Mouse (Mus musculus): ENCODE data around the gene Rnf130.
"Not testable (repeated sequence)": the region's sequence is repeated elsewhere in the genome, so short reads cannot be mapped to it uniquely, and the experiment has no call there.

Gene Rnf130

DNA sequence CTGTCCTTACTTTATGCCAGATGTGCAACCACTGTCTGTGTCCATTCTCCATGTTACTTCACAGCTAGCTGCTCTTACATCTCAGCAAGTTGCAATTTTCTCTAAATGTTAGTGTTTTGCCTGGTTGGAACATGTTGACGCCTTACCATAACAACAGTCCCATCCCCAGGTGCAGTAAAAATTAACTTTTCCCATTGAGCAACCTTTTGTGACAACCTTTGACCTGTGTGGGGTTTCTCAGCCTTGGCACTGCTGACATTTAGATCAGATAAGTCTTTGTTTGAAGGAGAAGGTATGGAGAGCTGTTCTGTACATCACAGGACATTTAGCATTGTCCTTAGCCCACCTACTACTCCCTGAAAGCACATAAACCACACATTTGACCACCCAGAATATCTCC lies 64.7 kb downstream of the Rnf130 start:
- DNase-seq: no peak

DNA sequence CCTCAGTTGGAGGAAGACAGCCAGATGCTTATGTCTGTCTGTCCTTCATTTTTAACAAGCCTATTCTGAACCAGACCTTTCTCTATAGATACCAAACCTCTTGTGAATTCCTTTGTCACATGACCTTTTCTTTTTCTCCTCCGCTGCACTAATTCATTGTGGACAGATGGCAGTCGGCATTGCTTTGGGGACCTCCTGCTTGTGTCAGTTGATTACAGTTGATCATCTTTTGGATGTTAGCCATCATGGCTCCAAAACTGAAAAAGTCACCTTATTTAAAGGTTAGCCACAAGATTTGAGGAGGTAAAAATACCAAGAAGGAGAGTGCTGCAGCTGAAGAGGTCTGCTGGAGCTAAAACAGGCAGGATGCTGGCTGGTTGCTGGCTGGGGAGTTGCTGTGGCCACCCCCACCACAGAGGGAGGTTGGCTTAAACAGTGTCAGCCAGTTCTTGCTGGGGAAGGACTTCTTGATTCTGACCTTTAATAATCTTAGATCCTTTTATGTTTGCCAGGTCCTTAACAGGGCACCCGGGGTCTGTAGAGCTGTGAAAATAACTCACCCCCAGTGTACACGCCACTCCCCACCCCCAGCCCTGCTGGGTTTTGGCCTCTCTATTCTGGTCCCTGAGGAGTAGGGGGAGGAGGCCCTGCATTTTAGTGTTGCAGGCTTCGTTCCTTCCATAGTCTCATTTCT lies 66.0 kb downstream of the Rnf130 start:
- no peak for DNase-seq

DNA sequence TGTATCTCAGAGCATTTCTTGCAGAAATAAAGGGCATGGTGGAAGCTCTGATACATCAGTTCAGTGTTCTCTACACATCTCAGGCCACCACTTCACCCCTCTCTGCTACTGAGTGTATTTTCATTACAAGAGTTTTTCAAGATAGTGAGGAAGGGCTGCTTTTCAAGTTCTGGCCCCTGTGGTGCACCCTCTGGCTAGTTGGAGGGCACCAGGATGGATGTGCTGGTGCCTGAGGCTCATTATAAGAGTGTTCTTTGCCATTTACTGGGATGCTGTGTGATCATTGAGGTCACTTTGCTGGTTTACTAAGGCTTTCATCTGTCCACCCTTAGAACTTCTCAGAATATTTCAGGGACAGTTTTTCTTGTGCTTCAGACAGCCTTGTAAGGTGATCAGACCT lies 66.5 kb downstream of the Rnf130 start:
- no peak for DNase-seq

DNA sequence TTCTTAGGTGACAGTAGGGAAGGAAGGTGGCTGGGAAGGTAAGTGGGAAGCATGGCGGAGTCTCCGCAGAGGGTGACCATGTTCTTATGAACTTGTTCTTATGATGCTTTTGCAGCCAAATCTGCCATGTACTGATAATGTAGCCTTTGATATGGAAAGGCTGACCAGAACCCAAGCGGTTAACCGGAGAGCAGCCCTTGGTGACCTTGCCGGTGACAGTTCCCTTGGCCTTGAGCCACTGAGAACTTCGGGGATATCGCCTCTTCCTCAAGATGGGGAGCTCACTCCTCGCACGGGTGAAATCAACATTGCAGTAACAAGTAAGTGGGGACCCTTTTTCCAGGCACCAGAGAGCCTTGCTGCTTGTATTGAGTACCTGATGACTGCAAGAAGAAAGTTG lies 70.5 kb downstream of the Rnf130 start:
- DNase-seq: no peak

DNA sequence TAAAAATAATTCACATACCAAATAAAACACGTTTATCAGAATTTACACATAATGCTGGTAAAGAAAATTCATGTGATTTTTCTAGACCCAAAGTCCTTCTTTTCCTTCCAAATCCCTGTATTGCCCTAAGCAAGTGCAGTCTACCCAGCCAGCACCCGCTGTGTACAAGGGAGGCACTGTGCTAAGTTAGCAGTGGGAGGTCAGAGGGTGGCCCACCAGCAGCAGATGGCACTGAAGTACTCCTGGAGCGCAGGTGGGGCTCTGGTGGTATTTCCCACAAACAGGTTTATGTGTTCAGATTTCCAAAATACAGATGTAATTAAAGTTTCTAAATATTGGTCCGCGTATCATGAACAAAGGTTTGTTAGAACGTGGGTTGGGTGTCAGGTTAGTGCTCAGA lies 71.9 kb downstream of the Rnf130 start:
- no peak for DNase-seq

DNA sequence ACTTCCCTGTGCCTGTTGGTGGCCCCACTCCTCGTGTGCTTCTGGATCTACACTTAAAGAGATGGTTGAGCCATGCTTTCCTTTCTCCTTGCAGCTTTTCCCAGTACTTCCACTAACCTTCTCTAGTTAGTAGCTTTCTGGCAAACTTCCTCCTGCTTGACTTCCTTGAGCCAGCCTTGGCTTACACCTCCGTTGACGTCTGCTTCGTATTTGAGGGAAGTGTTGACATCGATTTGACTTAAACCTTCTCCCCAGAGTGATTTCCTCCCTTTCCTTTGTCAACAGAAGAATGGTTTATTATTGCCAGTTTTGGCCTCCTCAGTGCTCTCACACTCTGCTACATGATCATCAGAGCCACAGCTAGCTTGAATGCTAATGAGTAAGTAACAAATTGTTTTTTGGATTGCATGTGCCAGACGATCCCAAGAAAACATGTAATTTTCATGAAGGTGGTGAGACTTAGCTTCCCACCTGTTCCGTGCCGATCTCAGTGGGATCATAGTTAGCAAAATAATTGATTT lies 73.9 kb downstream of the Rnf130 start:
- DNase-seq: peak; percentile 5 to 27

DNA sequence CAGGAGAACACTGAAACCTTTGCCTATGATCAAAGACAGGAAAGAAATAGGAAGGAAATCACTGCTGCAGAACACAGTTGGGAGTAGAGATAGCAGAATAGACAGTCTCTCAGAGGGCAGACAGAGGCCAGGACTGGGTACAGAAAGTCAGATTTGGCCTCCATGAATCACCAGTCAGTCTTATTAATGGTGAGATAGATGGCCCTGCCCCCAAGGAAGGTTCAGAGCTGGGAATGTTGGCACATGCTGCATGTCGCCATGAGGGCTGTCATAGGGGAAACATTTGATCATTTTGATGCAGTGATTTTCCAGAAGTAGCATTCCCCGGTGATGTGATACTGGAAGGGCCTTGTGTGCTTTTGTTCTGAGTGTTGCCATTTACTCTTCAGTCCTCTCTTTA lies 74.5 kb downstream of the Rnf130 start:
- DNase-seq: peak; percentile 27 to 54

DNA sequence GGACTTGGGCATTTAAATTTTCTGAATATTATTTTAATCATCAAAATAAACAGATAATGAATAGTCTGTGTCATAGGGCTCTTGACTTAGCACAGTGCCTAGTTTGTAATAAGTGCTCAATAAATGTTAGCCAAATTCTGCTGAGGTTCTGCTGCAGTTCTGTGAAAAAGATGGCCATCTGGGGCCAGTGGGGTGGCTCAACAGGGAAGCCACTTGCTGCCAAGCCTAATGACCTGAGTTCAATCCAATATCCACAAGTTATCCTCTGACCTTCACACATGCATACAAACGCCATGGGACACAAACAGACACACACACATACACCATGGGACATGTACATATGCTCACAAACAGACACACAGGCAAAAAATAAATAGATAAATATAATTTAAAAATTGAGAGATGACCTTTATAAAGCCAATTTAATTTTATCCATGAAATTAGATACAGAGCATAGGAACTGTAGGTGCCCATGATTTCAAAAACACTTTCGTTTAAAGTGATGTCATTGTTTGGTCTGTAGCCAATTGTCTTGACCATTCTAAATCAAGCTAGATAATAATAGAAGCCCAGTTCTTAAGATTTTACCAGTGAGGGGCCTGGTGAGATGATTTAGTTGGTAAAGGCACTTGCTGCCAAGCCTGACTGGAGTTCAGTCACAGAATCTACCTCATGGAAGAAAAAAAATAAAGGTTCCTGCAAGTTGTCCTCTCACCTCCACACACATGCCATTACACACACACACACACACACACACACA lies 75.6 kb downstream of the Rnf130 start:
- no peak for DNase-seq

DNA sequence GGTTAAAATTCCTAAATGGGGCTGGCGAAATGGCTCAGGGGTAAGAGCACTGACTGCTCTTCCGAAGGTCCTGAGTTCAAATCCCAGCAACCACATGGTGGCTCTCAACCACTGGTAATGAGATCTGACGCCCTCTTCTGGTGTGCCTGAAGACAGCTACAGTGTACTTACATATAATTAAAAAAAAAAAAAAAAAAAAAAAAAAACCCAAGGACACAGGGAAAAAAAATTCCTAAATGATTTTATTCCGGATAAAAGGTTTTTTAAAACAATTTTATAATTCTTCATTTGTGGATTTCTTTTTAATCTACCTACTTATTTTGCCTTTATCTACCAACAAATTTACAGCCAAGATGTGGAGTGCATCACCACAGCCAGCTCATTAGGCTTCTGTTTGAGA lies 76.8 kb downstream of the Rnf130 start:
- DNase-seq: not testable (repeated sequence)

DNA sequence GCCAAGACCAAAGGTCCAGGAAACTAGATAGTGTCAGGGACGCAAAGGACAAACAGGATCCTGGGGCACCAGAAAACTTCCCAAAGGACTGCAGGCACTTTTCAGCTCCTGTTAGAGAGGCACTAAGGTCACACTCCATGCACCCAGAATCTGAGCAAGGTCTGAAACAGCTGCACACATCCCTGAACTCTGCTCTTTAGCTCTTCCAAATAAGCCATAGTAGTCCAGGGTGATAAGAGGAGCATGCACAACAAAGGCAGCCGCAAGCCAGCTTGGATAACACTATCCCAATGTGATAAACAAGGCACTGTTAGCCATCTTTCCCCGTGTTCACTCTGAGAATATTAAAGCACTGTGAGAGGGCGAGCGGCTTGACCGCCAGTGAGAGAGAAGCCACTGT lies 78.9 kb downstream of the Rnf130 start:
- DNase-seq: no peak

DNA sequence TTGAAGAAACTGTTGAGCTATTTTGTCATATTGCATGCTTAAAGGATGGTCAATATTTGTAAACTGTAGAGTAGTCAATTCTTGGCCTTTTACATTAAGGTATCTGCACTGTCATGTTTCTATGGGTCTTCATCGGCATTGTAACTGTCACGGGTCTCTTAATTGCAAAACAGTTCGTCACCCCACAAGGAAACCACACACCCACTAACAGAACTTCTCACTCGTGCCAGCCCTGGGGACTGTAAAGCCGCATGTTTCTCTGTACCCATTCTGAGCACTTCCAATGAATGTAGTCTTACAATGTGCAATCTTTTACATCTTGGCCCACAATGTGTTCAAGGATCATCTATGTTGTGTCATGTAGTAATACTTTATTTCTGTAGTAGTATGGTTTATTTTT lies 80.1 kb downstream of the Rnf130 start:
- DNase-seq: no peak

DNA sequence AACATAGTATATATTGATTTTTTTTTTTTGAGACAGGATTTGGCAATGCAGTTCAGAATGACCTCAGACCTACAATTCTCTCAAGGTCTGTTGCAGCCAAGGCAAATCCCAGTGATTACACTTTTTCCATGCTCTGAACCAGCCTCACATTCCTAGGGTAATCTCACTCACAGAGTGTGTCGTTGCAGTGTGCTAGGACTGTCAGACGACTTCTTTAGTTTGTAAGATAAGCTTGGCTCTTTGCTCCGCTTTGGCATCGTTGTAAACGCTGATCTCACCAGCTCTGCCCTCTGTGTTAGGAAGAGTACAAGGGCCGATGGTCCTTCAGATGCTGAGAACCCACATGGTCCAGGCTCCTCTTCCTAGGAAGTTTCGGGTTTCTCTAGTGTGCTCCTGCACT lies 80.9 kb downstream of the Rnf130 start:
- no peak for DNase-seq

DNA sequence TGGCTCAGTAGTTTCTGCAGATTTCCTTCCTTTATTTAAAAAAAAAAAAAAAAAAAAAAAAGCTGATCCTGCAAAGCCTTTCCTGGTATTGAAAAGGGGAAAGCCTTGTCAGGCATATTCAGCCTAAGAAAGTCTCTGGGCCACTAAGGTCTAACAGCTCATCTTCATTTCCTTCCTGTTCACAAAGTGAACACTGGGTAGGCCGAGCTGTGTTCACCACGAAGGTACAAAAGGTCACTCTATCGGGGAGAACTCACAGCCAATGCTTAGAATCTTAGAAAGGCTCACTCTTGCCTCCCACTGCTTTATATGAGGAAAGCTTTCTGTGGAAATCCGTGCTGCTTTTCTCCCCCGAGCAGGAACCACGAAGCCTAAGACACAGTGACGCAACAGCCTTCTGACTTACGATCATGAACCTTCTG lies 83.7 kb downstream of the Rnf130 start:
- DNase-seq: peak; percentile 32 to 67

DNA sequence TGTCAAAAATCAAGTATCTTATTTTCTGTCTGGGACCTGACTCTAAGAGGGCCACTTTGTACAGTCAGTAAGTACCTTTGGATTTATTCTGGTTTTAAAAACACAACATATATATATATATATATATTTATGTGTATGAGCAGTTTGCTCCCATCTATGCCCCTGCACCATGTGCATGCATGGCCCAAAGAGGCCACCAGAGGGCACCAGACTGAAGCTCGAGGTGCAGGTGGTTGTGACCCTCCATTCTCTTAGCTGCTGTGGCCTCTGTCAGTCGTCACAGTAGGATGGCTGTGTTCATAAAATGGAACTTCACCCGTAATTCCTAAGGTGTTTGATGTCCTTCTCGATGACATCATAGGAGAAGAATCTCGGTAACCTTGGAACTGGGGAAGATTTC lies 89.2 kb downstream of the Rnf130 start:
- peak; percentile 77 to 91 for DNase-seq

DNA sequence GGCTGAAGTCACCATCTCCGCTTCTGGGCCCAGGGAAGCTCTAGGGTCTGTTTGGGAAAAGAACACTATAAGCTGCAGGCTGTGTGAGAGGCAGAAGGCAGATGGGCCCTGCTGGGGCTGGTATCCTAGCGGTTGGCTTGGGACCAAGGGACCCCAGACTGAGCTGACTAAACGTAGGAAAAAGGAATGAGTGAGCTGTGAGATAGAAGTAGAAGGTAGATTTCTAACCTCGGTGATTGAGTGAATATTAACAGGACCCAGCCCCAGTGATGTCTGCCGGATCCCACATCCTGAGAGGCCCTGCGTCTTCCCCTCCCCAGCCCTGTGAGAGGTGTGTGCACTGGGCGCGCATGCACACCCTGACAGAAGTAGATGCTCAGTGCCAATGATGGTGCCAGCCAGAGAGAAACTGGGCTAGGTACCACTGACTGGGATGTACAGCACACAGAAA lies 97.5 kb downstream of the Rnf130 start:
- no peak for DNase-seq

DNA sequence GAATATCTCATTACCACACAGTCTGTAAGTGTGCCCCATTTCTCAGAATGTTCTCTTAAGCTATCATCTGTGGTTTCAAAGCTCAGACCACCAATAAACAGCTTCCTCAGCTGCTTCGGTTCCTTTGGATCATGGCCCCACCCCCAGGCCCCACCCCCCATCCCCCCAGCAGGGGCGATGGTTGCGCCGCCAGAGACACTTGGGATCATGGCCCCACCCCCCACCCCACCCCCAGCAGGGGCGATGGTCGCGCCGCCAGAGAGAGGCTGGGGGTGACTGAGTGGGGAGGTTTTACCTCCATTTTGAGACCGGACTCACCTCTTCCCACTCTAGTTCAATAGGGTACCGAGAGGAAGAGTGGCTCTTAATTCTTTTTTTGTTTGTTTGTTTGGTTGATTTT lies 102.6 kb downstream of the Rnf130 start:
- no peak for DNase-seq

DNA sequence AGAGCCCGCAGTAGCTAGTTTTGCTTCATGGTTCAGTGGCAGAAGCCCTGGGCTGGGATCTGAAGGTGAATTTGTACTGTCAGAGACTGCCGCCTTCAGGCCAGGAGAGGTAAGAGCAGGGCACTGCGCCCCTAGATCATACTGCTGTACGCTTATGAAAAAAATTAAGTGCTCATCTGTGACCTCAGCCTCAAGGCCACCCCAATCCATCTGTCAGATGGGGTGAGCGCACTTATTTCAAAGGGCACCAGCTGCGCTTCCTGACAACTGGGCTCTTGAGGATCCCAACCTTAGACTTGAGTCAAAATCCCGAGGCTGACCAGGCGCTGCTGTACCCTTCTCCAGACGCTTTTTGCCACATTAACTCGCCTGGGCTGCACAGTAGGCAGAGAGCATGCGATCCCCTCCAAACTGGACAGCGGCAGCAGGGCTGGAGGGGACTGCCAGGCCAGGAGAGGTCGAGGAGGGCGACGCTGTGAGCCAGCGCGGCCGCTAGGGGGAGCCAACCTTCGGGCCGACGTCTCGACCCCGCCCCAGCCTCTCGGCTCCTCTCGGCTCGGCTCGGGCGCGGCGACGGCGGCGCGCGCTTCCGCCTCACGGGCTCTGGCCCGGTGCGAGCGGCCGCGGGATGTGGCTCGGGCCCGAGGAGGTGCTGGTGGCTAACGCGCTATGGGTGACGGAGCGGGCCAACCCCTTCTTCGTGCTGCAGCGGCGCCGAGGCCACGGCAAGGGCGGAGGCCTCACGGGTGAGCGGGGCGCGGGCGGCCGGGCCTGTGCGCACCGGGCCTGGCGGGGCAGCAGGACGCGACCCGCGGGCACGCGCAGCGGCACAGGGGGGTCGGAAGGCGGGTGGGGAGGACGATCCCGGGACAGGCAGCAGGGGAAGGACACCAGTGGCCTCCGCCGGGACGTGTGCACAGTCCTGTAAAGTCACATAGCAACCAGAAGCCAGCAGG lies 105.9 kb downstream of the Rnf130 start, which contains the start of gene Tbc1d9b:
Gene Tbc1d9b, plus strand, starts transcription at position 586 of the 956 bp plus-strand sequence.
- peak; percentile 90 to 95 for DNase-seq

DNA sequence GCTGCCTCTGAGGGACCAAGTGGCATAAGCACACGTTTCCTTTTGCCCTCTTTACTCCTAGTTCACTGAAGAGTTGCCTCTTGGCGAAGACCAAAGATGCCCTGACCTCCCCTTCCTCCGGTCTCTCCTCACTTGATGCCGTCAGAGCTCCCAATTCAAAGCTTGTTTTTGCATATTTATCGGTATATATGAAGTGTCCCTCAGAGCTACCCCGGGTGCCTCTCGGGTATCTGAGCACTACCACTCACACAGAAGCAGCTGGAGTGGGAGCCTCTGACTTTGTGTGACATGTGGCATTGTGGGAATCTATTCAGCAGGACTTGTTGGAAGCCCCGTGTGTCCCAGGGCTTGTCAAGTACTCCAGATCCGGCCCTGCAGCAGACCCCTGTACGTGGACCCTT lies 106.7 kb downstream of the Rnf130 start:
- DNase-seq: peak in 1 of 2 experiments; percentile 22

DNA sequence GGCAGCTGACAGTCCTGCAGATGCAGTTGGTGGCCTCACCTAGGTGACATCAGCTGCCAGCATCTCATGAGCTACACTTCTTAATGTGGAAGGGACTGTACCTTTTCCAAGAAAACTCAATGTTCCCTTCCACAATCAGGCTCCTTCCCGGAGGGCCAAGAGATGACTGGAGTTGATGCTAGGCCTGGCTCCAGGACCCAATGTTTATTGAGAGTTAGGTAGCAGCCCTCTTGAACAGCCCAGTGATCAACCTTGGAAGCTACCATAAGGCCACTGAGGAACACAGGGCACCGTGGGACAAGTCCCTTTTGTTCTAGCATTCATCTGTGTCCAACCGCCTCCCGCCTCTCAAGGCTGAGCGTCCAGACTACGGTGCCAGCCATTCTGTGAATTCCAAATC lies 107.1 kb downstream of the Rnf130 start:
- DNase-seq: no peak

DNA sequence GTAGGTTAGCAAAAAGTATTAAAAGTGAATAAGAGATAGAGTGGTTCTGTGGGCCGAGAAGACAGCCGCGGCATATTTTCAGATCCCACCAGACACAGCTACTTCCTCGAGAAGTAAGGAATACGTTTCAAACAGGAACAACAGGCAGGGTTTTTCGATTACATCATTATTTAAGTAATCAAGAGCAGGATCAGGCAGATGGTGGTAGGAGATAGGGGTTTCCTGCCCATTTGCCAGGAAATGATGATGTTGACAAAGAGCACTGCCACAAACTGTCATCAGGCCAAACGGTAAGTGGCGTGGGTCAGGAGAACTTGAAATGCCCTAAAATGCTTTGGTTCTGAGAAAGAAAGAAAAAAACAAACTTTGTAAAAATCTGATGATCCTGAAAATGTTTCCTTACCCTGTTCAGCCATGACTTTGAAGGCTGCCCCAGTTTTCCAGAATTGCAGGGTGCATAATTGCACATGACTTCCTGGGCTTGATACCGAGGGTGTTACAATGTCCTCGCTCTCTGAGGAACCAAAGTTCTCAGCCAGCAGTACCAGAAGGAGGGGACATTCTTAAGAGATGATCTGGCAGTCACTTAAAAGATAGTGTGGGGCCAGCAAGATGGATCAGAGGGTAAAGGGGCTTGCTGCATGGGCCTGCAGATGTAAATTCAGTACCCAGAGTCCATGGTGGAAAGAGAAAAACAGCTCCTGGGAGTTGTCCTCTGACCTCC lies 109.2 kb downstream of the Rnf130 start:
- no peak for DNase-seq

DNA sequence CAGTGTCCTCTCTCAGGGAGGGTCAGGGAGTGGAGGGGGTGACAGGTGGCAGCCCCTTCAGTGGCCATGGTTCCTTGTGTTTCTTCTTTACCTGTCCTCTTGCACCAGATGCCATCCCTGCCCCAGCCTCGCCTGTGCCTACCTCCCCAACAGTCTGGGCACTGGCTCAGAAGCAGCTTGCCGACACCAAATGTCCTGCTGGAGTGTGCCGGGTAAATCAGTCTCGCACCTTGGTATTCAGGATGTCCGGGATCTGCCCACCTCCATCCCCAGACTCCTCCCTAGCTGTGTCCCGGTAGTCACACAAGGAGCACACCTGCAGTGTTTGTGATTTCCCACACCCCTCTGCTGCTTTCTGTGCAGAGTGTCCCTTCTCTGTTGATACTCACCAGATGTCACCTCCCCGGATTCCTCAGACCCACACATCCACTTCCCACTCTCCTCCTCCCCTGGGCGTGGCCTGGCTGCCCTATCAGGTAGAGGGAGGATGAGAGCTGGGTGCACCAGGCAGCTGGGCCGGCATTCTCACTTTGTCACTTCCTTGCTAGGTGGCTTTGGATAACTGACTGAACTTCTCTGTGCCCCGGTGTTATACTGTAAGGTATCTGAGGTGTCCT lies 113.2 kb downstream of the Rnf130 start:
- peak; percentile 30 to 55 for DNase-seq

DNA sequence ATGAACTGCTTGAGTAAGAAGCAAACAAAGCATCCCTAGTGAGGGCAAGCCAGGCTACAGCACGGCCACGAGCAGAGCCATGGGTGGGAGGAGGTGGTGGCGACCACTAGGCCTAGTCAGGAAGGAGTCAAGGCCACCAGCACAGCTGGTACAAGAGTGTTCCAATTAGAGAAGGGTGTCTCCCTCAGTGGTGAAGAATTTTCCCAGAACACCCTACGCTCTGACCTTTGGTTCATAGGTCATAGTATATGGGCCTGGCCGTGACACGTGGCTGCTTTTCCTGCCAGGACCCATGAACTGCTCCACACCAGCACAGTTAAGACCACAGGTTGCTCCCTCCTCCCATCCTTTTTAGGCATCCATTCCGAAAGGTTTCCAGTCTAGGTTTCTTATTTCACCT lies 114.4 kb downstream of the Rnf130 start:
- DNase-seq: peak; percentile 74 to 82
